In the genomic region with DNA sequence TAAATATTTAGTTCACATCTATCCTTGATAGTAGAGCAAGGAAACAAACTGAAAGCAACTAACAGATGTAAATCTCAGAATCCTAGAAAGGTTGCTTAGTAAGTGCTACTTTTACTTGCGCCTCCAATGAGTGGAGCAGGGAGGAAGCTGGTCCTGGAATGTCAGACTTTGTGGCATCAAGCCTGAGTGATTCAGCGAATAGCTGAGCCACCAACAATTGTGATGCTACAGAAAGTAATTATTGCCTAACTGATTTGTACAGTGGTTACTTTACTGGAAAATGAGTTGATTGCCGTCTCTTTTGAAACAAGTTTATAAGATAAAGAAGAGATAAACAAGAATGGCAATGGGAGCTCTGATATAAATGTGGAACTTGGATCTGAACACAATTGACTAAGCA, we compare ENCODE assay signal across 16 mouse cellular contexts.
DNase-seq lines count a peak whose midpoint lies in the region.
"Had no signal": no experiment of that assay in that cellular context is flagged by ENCODE, and none has a peak within 500 bp of the region (broad histone marks: within the 10 kb centered on the region; RNA-seq: fewer than 3 reads in every experiment).

No protein-coding gene starts in this region.

- peak; percentile 47 for DNase-seq in adrenal gland, adult 2 months
- DNase-seq in adrenal gland, postnatal 10 days: no peak
- peak; percentile 27 for DNase-seq in adrenal gland, postnatal 14 days
- DNase-seq in adrenal gland, postnatal 25 days: no peak
- peak; percentile 23 for DNase-seq in ovary, adult 18-20 months (ENCODE audit: low spot score)
- no peak for DNase-seq in ovary, postnatal 36 days (ENCODE audit: low spot score)
- DNase-seq in fibroblast of lung, adult 2 months (ENCODE audit: low read depth): peak; percentile 3
- DNase-seq in heart, adult 18-20 months: no peak
- DNase-seq: B cell, adult 2 months; cerebellum, adult 11-12 months; cerebellum, adult 2 months; cerebellum, adult 9-10 months; cerebellum, postnatal 10 days; cerebellum, postnatal 25 days; embryo, embryonic 11 days; forebrain, postnatal 0 days had no signal

Comparison
In these comparisons a context has a peak if more than half of its experiments do, and no peak if none do; other contexts are left out.
1. DNase-seq: peak in adrenal gland, adult 2 months (single experiment), adrenal gland, postnatal 14 days (single experiment), ovary, adult 18-20 months (single experiment) and fibroblast of lung, adult 2 months (single experiment); none in adrenal gland, postnatal 10 days (single experiment), adrenal gland, postnatal 25 days (single experiment), ovary, postnatal 36 days (single experiment) and heart, adult 18-20 months (0 of 2).